Mouse (Mus musculus): ENCODE measurements around the gene Asb6.

Asb6 gene

DNA sequence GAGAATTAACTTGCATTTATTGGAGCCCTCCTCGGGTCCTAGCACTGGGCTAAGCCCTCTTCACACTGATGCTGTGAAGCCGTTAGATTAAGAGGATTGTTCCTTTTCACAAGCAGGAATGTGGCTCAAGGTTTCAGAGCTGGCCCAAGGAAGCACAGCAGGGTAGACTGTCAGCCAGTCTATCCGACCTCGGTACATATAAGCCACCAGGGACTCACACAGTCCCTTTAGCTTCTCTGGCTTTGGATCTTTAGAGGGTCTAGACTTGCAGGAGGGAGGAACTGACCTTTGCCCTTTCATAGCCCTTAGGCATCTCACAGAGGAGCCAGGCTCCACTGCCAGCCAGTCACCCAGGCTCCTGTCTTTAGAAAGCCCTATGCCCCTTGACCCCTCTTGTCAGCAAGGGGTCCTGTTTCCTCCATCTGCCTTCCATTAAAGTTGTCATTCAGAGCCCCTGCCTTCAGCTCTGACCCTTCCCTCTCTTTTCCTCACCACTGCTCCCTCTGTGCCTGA is at the start of gene Asb6:
Gene Asb6, minus strand, starts transcription at position 51 of the 513 bp plus-strand sequence.
- no peak for DNase-seq (ENCODE audit: low spot score in 2 of 2)

GRCm38 (mm10) chr2:30879481-30879880 is 49.3 kb upstream of the Asb6 start:
- DNase-seq (ENCODE audit: low spot score in 2 of 2): no peak

- no peak for DNase-seq (ENCODE audit: low spot score in 2 of 2)
Observed at GRCm38 (mm10) chr2:30875621-30876432, 45.7 kb upstream of the Asb6 start.

DNA sequence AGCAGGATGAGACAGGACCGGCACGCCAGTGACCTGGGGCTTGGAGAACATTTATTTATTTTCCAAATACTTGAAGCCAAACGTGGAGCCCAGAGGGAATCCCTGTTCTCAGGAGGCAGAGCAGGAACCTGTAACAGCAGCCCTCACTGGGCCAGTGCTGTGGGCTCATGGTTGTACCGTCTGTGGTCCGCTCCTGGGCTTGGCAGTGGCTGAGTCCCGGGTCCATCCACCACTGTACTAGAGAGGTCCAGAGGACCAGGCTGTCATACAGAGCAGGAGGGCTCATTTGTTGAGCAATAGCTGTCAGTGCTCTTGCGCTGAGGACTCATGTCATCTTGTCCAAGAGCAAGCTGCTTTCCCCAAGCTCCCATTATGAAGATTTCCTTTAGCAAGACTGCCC is 45.0 kb upstream of the Asb6 start:
- no peak for DNase-seq (ENCODE audit: low spot score in 2 of 2)

GRCm38 (mm10) chr2:30874445-30874844 is 44.3 kb upstream of the Asb6 start:
- DNase-seq (ENCODE audit: low spot score in 2 of 2): no peak

DNA sequence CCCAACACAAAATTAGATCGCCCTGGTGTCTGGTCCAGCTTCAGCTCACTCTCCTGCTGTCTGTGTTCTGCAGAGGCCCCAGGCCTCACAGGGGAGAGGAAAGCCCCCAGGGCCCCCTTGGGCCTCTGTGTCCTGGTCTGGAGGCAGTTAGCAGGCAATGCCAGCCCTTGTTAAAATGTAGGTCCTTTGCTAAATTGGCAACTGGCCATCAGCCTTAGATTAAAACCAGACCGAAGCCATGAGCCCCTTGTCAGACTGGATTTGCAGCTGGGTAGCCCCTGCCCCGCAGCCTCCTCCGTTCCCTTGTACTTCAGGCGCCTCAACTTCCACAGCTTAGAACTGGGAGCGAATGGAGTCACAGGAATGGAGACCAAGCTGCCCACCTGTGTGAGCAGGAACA is 42.5 kb upstream of the Asb6 start:
- DNase-seq (ENCODE audit: low spot score in 2 of 2): no peak

DNA sequence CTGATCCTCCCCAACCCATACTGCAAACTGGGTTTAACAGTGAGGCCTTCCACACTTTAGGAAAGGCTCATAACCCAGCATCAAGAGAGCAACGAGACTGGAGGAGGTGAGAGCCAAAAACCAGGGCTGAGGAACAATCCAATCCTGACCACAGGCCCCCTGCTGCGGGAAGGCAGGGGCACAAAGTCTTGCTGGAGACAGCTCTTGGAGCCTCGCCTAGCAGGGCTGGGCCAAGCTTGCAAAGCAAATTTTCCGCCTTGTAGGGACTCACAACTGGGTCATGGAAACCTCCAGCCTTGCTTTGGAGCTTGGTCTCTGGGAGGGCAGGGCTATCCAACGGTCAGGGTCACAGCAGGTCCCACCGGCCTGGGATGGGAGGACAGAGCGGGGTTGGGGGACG is 40.7 kb upstream of the Asb6 start:
- DNase-seq (ENCODE audit: low spot score in 2 of 2): peak in 1 of 2 experiments; percentile 40

DNA sequence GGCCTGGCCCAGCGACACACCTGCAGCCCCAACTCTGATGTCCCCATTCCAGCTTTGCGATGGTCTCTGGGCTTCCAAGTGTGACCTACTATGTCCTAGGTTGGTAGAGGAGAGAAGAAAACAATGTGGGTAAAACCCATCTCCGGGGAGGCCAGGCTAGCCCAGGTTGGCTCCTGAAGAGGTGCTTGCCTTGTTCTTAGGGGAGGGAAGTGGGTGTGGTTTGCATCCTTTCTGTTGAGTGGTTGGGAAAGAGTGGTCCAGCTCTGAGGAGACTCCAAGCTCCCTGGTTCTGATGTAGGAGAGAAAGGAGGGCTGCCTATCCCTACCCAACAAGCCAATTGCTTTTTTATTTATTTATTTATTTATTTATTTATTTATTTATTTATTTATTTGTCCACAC is 35.3 kb upstream of the Asb6 start:
- DNase-seq (ENCODE audit: low spot score in 2 of 2): no peak

- DNase-seq (ENCODE audit: low spot score in 2 of 2): no peak
Observed at GRCm38 (mm10) chr2:30864968-30865381, 34.8 kb upstream of the Asb6 start.

GRCm38 (mm10) chr2:30863574-30863973 is 33.4 kb upstream of the Asb6 start:
- DNase-seq (ENCODE audit: low spot score in 2 of 2): no peak

GRCm38 (mm10) chr2:30862081-30862480 is 31.9 kb upstream of the Asb6 start:
- DNase-seq (ENCODE audit: low spot score in 2 of 2): no peak

- DNase-seq (ENCODE audit: low spot score in 2 of 2): no peak
Observed at GRCm38 (mm10) chr2:30859782-30860181, 29.6 kb upstream of the Asb6 start.

- DNase-seq (ENCODE audit: low spot score in 2 of 2): peak in 1 of 2 experiments; percentile 32
Observed at GRCm38 (mm10) chr2:30857076-30857475, 26.9 kb upstream of the Asb6 start.

DNA sequence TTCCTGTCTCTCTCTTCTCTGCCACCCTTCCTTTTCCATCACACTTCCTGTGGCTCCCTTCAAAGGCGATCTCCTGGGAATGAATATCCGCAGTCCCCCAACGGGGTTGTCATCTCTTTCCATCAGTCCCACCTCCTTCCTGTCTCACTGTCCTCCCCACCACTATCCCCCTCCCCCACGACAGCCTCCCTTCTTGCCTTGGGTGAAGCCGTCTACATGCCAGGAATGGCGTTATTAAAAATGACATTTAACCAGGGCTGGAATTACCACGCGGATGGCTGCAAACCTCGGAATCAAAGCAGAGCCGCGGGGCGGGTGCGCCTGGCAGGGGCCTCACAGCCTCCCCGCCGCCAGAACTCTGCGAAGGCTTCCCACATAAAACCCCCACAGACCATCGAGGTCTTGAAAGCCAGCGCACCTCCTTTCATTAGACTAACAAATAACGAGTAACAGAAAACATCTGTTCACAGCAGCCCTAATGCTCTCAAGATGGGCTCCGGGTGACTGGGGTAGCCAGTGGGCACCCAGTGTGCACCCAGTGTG is 22.7 kb upstream of the Asb6 start:
- no peak for DNase-seq (ENCODE audit: low spot score in 2 of 2)

- no peak for DNase-seq (ENCODE audit: low spot score in 2 of 2)
Observed at GRCm38 (mm10) chr2:30850581-30850980, 20.4 kb upstream of the Asb6 start.

- no peak for DNase-seq (ENCODE audit: low spot score in 2 of 2)
Observed at GRCm38 (mm10) chr2:30848184-30848583, 18.1 kb upstream of the Asb6 start.

- DNase-seq (ENCODE audit: low spot score in 2 of 2): no peak
Observed at GRCm38 (mm10) chr2:30846723-30847122, 16.6 kb upstream of the Asb6 start.

DNA sequence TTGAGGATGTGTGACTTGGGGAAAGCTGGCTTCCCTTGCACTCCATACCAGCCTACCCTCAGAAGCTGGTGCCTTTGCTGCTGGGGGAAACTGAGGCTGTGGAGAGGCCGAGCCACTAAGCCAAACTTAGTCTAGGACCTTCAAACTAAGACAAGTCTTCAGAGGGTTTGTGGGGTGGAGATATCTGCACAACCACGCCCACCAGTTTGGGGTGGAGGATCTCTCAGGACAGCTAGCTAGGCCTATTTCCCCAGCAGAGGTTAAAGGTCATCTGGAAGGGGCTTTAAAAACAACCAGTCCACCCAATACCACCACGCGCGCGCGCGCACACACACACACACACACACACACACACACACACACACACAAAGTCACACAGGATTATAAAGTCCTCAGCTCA is 16.1 kb upstream of the Asb6 start:
- DNase-seq (ENCODE audit: low spot score in 2 of 2): no peak

GRCm38 (mm10) chr2:30845152-30846070 is 15.3 kb upstream of the Asb6 start:
- DNase-seq (ENCODE audit: low spot score in 2 of 2): no peak

- no peak for DNase-seq (ENCODE audit: low spot score in 2 of 2)
Observed at GRCm38 (mm10) chr2:30842615-30843014, 12.5 kb upstream of the Asb6 start.

GRCm38 (mm10) chr2:30836238-30836990 is 6.3 kb upstream of the Asb6 start:
- no peak for DNase-seq (ENCODE audit: low spot score in 2 of 2)
